Mouse (Mus musculus) testis, adult 2 months (tissue): Measurements from ENCODE around the gene Trim45.

ENCODE experiments used
- CTCF ChIP-seq: fragments of 200-500 bp; IDR thresholded peaks from 2 replicates; pipeline ENCODE4 v1.5.1; 2012; ENCODE audit warnings: low read depth, mild to moderate bottlenecking, inconsistent platforms, low read length, moderate library complexity; ENCODE audit not compliant: control insufficient read depth, insufficient read depth, insufficient replicate concordance
- POLR2A ChIP-seq: fragments of 200-500 bp; IDR thresholded peaks from 2 replicates; pipeline ENCODE4 v1.6.1; 2012; ENCODE audit warnings: low read depth, mild to moderate bottlenecking, inconsistent platforms, low read length, moderate library complexity; ENCODE audit not compliant: control insufficient read depth

DNA sequence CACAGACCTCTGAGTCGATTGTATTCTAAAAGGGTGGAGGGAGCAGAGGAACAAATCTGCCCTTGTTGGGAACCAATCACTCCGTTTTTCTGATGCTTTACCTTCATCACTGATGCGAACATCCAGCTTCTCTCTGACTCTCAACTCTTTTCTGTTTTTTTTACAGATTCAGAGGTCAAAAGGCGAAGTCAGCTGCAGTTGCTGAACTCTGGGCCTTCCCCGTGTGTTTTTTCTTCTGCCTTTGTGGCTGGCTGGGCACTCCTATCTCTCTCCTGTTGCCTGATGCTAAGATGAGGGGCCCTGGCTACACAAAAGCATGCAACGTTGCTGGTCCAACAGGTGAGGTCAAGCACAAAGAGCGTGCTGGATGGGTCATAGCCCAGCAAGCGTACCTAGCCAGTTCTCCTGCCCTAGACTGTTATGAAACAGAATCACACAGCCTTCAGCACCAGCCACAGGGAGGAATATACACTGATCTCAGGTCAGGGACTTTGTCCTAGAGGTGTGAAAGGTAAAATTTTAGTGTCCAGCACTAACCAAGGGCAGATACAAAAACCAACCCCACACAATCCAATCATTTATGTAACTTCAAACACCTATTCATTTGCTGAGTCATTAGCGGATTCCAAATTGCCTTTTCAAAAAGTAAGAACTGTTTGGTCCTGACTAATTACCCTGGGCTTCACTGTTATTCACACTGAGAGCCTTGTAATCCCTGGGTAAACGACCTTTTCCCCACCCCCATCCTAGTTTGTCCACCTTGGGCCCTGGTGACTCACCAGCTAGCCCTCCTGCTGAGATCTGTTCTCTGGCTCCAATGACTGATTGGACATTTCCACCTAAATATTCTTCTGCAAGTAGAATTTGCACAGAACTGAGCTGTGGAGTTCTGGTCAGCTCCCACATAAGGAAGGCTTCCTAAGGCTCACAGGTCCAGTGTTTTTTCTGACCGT is 29.3 kb upstream of the Trim45 start:
- TF ChIP-seq CTCF, result no peak
- TF ChIP-seq POLR2A, result no peak
